Mouse (Mus musculus): ENCODE data around the gene Crebbp. TPM values are rescaled to one million over a fixed set of nuclear protein-coding genes. Genes with fewer than 3 reads are reported as not detected.

Crebbp gene
- polyA plus RNA-seq, 1 experiment from 2014 or later = 39.4 TPM

- Histone ChIP-seq H3K36me3 (ENCODE audit: control insufficient read depth, insufficient read depth, low read length) (peaks cover 2% of the 10 kb centered on the region; the same call in 1 of the 2 replicates), H3K4me2 (ENCODE audit: low read depth, low read length, severe bottlenecking) (no peak overlapping the region), H3K4me1 (replicated peaks; ENCODE audit: control insufficient read depth, insufficient read depth, low read length) (no peaks in the 10 kb centered on the region), H3K4me3 (ENCODE audit: low read depth, low read length) (no peak overlapping the region), H3K9me3 (ENCODE audit: control insufficient read depth, low read length) (no peaks in the 10 kb centered on the region), H3K9ac (ENCODE audit: low read length) (no peak overlapping the region), H3K27ac (ENCODE audit: low read depth, low read length) (no peak overlapping the region), H3K27me3 (ENCODE audit: control insufficient read depth, insufficient read depth, low read length) (no peaks in the 10 kb centered on the region)
- DNase-seq (ENCODE audit: low spot score) (no peak), ATAC-seq (replicated peaks; ENCODE audit: low FRiP score) (no peak)
- 57% methylated on average over 5 of the region's 5 CpGs for WGBS
Observed at GRCm38 (mm10) chr16:4033971-4034370, 179.8 kb downstream of the Crebbp start.

- no peak overlapping the region for H3K9ac ChIP-seq (ENCODE audit: low read length)
- DNase-seq (ENCODE audit: low spot score) (no peak), ATAC-seq (replicated peaks; ENCODE audit: low FRiP score) (no peak)
- no peaks in the 10 kb centered on the region for H3K27me3 ChIP-seq (ENCODE audit: control insufficient read depth, insufficient read depth, low read length)
- no peaks in the 10 kb centered on the region for H3K4me1 ChIP-seq (replicated peaks; ENCODE audit: control insufficient read depth, insufficient read depth, low read length)
- WGBS = 92% methylated on average over 6 of the region's 6 CpGs
- no peak overlapping the region for H3K27ac ChIP-seq (ENCODE audit: low read depth, low read length)
- H3K4me3 ChIP-seq (ENCODE audit: low read depth, low read length) = no peak overlapping the region
- no peaks in the 10 kb centered on the region for H3K9me3 ChIP-seq (ENCODE audit: control insufficient read depth, low read length)
- peaks cover 2% of the 10 kb centered on the region; the same call in 1 of the 2 replicates for H3K36me3 ChIP-seq (ENCODE audit: control insufficient read depth, insufficient read depth, low read length)
- H3K4me2 ChIP-seq (ENCODE audit: low read depth, low read length, severe bottlenecking) = no peak overlapping the region
Observed at GRCm38 (mm10) chr16:4032341-4032748, 181.5 kb downstream of the Crebbp start.

DNA sequence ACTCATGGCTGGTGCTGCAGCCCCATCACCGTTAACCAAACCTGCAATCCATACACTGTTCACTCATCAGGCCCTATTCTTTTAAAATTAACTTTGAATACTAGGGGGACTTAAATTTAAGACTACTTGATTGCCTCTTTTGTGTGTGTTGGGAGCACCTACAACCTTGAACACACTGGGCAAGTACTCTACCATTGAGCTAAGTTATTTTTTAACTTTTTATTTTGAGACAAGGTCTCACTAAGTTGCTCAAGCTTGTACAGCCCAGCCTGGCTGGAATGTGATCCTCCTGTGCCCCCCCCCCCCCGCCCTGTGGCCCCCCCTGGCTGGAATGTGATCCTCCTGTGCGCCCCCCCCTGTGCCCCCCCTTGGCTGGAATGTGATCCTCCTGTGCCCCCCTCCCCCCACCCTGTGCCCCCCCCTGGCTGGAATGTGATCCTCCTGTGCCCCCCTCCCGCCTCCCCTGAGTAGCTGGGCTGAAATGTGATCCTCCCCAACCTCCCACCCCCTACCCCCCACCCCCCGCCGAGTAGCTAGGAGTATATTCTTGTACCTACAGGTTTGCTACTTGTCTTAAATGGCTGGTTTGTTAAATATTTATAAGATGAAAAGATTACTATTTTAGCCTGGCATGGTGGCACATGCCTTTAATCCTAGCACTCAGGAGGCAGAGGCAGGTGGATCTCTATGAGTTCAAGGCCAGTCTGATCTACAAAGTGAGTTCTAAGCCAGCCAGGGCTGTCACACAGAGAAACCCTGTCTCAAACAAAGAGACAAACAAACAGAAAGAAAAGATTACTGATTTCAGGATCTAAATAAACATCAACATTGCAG is 182.1 kb downstream of the Crebbp start:
- no peaks in the 10 kb centered on the region for H3K27me3 ChIP-seq (ENCODE audit: control insufficient read depth, insufficient read depth, low read length)
- no peaks in the 10 kb centered on the region for H3K9me3 ChIP-seq (ENCODE audit: control insufficient read depth, low read length)
- WGBS = 73% methylated on average over 6 of the region's 6 CpGs
- ATAC-seq (replicated peaks; ENCODE audit: low FRiP score) (no peak), DNase-seq (ENCODE audit: low spot score) (no peak)
- H3K36me3 ChIP-seq (ENCODE audit: control insufficient read depth, insufficient read depth, low read length) = no peaks in the 10 kb centered on the region
- H3K4me1 ChIP-seq (replicated peaks; ENCODE audit: control insufficient read depth, insufficient read depth, low read length) = no peaks in the 10 kb centered on the region
- H3K4me3 ChIP-seq (ENCODE audit: low read depth, low read length) = no peak overlapping the region
- no peak overlapping the region for H3K4me2 ChIP-seq (ENCODE audit: low read depth, low read length, severe bottlenecking)
- no peak overlapping the region for H3K9ac ChIP-seq (ENCODE audit: low read length)
- H3K27ac ChIP-seq (ENCODE audit: low read depth, low read length) = no peak overlapping the region

Small RNAs within 50 kb of the gene (microRNA-seq; reads per million reads assigned to microRNA genes)
- not detected for gene Gm23413 (ENCODE audit: insufficient number of aligned reads)

Other genes starting within 250 kb of the Crebbp start
- gene Nlrc3, start 237.4 kb downstream of the Crebbp start, polyA plus RNA-seq (2014; fragmentation: Nextera tagmentation; extraction: Ambion mirVana) = 0.71 and 0.99 TPM in 2 replicates
- 30.0 and 32.0 TPM in 2 replicates for gene Slx4, start 210.2 kb downstream of the Crebbp start, polyA plus RNA-seq (2014; fragmentation: Nextera tagmentation; extraction: Ambion mirVana)
- 5.4 and 5.9 TPM in 2 replicates for gene Dnase1, start 177.1 kb downstream of the Crebbp start, polyA plus RNA-seq (2014; fragmentation: Nextera tagmentation; extraction: Ambion mirVana)
- 78.1 and 83.1 TPM in 2 replicates for gene Trap1, start 136.2 kb downstream of the Crebbp start, polyA plus RNA-seq (2014; fragmentation: Nextera tagmentation; extraction: Ambion mirVana)
- 0.84 and 0.96 TPM in 2 replicates for gene Adcy9, start 206.5 kb upstream of the Crebbp start, polyA plus RNA-seq (2014; fragmentation: Nextera tagmentation; extraction: Ambion mirVana)

All from forebrain, embryonic 11.5 days (tissue).